Mouse (Mus musculus) olfactory bulb, adult 2 months (tissue): ENCODE data around the gene Rasgef1c.

Source experiments
- CTCF ChIP-seq: fragments of 200-500 bp; IDR thresholded peaks from 2 replicates; pipeline ENCODE4 v1.5.1; 2012; ENCODE audit warnings: low read depth, mild to moderate bottlenecking, low read length, moderate library complexity; ENCODE audit not compliant: insufficient read depth
- POLR2A ChIP-seq: fragments of 200-500 bp; IDR thresholded peaks from 2 replicates; pipeline ENCODE4 v1.6.1; 2012; ENCODE audit warnings: mild to moderate bottlenecking, low read depth, low read length, moderate library complexity; ENCODE audit not compliant: insufficient read depth

GRCm38 (mm10) chr11:49994536-49994935, 92.9 kb downstream of the Rasgef1c start:
- TF ChIP-seq CTCF (no peak), POLR2A (no peak)
